Mouse (Mus musculus) heart, postnatal 4 days (tissue): ENCODE measurements around the gene Efcab11. TPM values are rescaled to one million over a fixed set of nuclear protein-coding genes. Genes with fewer than 3 reads are reported as not detected.
A peak's percentile ranks its signal among the peaks of the same experiment; 100 is the strongest.

Experiments
- DNase-seq: peaks from one replicate; pipeline ENCODE4 v3.0.0; 2021
- total RNA-seq, 2 experiments: library from RNA; stranded (reverse); gene quantifications; 2 replicates each; pipeline ENCODE4 v1.2.3; 2021

Gene Efcab11
- total RNA-seq, 2 experiments from 2014 or later = 3.5 to 4.2 TPM

DNA sequence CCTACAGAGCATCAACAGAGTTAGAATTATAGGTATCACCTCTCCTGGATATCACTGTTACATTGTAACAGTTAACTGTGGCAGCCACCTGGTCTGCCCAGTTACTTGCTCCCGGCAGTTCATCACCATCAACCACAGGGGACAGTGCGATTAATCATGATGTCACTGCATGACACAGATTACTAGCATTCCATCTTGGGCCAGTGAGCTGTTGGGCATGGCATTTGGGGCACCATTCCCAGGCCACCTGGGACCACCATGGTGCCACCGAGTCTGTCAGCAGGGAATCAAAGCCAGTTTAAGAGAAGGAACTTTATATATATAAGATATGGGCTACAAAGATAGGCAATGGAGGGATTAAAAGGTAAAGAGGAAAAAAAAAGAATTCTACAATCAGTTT lies 134.8 kb downstream of the Efcab11 start:
- DNase-seq = no peak

GRCm38 (mm10) chr12:99741631-99742030 lies 142.6 kb downstream of the Efcab11 start:
- DNase-seq = peak; percentile 13

DNA sequence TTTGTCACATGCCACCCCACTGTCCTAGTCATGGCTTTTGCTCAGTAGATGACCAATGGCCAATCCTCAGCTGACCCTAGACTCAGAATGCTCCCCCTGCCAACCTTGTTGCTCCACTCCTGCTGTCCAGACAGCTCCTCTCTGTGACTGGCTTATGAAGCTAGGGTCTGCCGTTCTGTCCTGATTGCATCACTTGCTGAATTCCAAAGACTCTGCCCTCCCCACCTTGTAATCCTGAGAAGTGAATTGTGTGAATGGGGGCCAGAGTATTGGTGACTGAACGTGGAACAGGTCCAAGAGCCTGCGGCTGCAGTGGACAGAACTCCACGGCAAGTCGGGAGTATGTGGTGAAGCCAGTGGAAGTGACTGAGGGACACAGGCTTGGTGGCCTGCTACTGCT lies 145.0 kb downstream of the Efcab11 start:
- DNase-seq = no peak

GRCm38 (mm10) chr12:99738256-99738655 lies 146.0 kb downstream of the Efcab11 start:
- DNase-seq = no peak

GRCm38 (mm10) chr12:99736971-99737370 lies 147.3 kb downstream of the Efcab11 start:
- DNase-seq = no peak

DNA sequence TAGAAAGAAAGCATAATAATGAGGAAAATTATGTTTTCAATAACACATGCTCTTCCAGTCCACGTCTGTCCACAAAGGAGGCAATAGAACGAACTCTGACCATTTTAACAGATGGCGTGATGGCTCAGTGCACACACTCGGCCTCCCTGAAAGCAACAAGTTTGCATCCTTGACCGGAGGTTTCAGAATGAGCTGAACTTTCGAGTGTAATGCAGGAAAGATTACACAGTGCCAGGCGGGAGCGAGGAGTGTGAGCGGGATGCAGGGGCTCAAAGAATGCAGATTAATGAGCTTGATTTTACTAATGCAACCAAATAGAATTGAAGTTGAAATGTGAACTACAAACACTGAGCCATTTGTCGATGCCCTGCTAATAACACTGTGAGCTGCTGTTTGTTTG lies 149.1 kb downstream of the Efcab11 start:
- DNase-seq = no peak

GRCm38 (mm10) chr12:99724206-99724605 lies 160.0 kb downstream of the Efcab11 start:
- no peak for DNase-seq

- DNase-seq = no peak
These were observed 160.4 kb downstream of the Efcab11 start for GRCm38 (mm10) chr12:99723791-99724190.

DNA sequence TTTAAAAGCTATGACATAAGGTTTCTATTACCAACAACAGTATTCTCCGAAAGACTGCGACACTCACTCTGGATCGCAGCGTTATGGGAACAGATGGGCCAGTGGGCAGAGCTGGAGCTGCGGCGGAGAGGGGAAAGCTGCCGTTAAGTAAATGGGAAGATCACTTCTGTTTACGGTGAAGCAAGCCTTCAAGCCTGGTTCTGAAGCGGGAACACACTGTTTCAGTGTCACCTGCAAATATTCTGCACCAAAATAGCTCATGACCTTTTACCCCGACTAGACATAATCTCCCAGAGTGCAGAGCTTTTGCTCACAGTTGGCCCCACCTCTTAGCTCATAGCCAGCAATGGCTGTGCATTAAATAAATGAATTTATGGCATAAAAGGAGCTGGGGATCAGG lies 162.9 kb downstream of the Efcab11 start:
- DNase-seq = no peak

DNA sequence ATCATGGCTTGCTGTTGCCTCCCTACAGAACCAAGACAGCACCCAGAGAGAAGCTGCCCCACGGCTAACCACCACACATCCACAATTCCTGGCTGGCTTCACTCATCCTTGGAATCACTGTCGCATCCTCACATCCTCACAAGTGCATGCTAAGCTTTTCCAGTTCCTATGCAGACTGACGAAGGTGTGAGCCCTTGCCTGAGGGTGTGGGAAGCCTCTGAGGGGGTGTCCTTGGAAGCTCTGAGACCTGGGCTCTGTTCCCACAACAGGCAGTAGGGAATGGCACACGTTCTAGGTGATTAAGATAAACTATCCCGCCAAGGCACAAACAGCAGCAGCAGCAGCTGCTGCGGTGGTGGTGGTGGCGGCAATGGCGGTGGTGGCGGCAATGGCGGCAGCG lies 164.5 kb downstream of the Efcab11 start:
- DNase-seq = no peak

DNA sequence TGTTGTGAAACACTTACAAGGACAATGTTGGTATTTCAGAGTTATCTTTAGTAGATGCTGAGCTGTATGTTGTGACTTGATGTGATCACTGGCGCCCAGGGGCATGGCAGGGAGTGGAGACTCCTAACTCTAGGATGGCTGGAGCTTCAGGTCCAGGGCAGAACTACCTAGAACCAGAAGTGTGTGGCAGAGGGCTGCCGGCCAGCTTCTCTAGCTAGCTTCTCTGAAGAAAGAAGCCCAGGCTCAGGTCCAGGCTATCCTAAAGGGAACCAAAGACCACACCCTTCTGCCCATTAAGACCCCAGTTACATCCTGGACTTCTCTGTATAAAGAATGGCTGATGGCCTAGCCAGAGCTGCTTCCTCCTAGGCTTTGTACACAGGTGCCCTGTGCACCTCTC lies 166.1 kb downstream of the Efcab11 start:
- DNase-seq = no peak

DNA sequence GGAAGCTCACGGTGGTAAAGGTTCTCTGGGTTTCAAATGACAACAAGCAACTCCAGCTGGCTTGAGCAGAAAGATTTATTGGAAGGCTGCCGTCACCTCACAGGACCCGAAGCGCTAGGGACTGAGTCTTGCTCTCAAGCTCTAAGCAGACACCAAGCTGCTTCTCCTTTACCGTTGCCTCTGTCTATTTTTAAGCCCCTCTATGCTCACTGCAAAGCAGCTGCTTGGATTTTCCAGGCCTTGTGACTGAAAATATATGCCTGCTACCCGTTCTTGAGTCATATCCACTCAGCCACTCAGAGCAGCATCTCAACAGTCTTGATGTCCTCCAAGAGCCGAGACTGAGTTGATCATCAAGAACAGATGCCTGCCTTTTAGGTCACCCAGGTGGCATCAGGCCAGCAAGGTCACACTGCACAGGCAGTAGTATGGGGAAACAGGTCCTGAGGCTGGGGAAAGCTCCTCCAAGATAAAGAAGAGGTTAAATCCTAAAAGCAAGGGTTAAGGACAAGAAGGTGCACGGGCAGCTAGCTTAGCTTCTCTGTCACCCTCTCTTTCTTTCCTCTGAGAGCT lies 168.1 kb downstream of the Efcab11 start:
- DNase-seq = peak; percentile 60

- no peak for DNase-seq
These were observed 168.9 kb downstream of the Efcab11 start for GRCm38 (mm10) chr12:99715129-99716037.

DNA sequence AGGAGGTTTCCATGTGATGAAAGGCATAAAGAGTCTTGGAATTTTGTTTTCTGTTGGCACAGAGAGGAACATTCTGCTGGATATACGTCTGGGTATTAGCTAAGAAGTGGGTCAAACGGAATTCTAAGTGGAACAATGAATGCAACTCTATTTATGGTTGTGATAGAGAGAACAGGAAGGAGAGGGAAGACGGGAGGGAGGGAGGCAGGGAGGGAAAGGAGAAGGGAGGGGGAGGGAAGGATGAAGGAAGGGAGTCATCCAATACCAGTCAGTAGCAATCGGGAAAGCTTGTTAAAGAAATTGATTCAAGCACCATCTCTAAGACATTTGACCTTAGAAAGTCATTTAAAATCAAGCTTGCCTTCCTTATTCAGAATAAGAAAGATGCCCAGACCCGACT lies 172.0 kb downstream of the Efcab11 start:
- DNase-seq = no peak

DNA sequence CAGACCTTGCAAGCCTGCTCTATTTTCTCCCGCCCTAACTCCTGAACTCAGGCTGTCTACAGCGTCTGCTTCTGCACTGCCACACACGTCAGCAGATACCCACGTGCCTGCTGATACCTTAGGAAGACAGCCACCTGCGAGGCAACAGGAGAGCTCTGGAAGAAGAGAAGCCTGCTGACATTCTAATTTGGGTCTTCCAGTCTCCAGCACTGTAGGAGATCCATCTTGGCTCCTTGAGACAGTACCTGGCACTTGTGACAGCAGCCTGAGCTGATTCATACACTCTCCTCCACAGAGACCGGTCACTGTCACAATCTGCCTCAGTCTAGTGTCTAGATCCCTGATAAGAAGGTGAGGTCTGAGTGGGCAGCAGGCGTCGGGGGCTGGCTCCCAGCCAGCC lies 182.0 kb downstream of the Efcab11 start:
- no peak for DNase-seq

DNA sequence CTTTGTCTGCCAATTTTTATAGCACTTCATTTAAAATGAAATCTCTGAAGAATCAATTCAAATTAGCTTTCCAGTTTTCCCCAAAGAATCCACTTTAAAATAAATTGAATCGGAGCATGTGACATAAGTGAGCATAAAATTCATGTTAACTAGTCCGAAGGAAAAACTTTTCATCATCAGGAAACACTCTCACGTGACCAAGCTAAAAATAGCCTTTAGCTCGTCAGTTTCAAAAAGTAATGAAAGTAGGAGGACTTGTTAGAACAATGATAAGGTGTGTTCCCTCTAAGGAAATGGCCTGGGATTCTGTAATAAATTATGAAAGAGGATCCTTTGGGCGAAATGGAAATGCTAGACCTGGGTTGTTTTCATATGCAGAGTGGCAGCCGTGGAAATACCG lies 183.9 kb downstream of the Efcab11 start:
- DNase-seq = no peak

DNA sequence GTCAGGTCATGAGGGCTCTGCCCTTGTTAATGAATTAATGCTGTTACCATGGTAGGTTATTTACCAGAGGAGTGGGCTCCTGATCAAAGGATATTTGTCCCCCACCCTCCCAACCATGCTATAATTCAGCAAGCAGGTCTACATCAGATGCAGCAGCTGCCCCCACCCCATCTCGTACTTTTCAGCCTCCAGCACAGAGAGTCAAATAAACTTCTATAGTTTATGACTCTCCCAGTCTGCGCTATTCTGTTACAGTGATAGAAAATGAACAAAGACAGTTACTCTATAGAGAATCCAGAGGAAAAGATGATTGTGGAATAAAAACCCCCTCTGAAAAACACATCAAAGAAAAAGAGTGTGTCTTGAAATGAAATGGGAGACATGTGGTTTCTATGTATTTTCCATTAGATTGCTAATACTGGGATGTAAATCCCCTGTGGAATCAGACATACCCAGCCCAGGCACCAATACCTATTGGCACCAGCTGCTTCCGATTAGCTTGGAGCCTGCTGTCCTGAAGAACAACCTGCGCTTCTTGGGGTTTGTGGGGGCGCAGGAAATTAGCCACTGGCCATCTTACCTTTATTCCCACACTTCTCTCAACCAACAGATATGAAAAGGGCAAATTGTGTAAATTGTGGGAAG lies 184.7 kb downstream of the Efcab11 start:
- DNase-seq = no peak

- no peak for DNase-seq
These were observed 190.2 kb downstream of the Efcab11 start for GRCm38 (mm10) chr12:99694066-99694465.

GRCm38 (mm10) chr12:99686418-99686992 lies 197.7 kb downstream of the Efcab11 start:
- peak; percentile 24 for DNase-seq

- DNase-seq = no peak
These were observed 198.7 kb downstream of the Efcab11 start for GRCm38 (mm10) chr12:99685451-99686100.

DNA sequence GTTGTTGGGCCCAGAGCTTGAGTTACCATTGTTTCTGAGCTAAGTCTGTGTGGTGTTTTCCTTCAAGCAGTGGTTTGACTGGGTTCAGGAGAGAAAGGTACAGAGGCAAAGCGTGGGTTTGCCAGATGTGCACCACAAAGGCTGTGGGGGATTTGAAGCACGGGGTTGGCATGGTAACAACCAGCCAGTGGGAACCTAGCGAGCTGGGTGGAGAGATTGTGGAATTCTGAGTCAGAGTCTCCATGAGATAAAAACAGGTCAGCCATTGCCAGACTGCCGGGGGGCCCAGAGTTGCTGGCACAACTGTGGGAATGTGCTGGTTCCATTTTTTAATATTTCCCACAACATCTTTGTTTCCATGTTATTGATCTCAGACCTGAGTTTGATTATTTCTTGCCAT lies 202.6 kb downstream of the Efcab11 start:
- DNase-seq = no peak

- DNase-seq = no peak
These were observed 212.4 kb downstream of the Efcab11 start for GRCm38 (mm10) chr12:99671866-99672191.
